Mouse (Mus musculus): ENCODE data around the gene Gm45799. TPM values are rescaled to one million over a fixed set of nuclear protein-coding genes. Genes with fewer than 3 reads are reported as not detected.

The Gm45799 gene
- polyA plus RNA-seq, 1 experiment from 2014 or later: 32.2 TPM

- H3K27me3 ChIP-seq (ENCODE audit: control insufficient read depth, insufficient read depth, low read length): no peaks in the 10 kb centered on the region
- H3K27ac ChIP-seq (replicated peaks; ENCODE audit: low read depth, low read length): no peak overlapping the region
- peak; percentile 24 for DNase-seq
- no peak overlapping the region for H3K4me3 ChIP-seq (replicated peaks; ENCODE audit: low read depth, low read length)
- H3K4me1 ChIP-seq (ENCODE audit: control insufficient read depth, insufficient read depth, low read length): no peaks in the 10 kb centered on the region
- no peaks in the 10 kb centered on the region for H3K9me3 ChIP-seq (ENCODE audit: control insufficient read depth, low read length)
- ATAC-seq (ENCODE audit: low FRiP score, low TSS enrichment): no peak
- H3K9ac ChIP-seq (replicated peaks; ENCODE audit: low read length): no peak overlapping the region; the same call in 1 of the 2 replicates
- H3K36me3 ChIP-seq (ENCODE audit: control insufficient read depth, insufficient read depth, low read length): no peaks in the 10 kb centered on the region
- WGBS: 10% methylated on average over 13 of the region's 13 CpGs
- peak overlapping the region; percentile 35 for H3K4me2 ChIP-seq (ENCODE audit: low read length)
Measured at GRCm38 (mm10) chr7:105685541-105686197, 45.3 kb downstream of the Gm45799 start.

- Histone ChIP-seq H3K9me3 (ENCODE audit: control insufficient read depth, low read length) (no peaks in the 10 kb centered on the region), H3K4me1 (ENCODE audit: control insufficient read depth, insufficient read depth, low read length) (no peaks in the 10 kb centered on the region), H3K36me3 (ENCODE audit: control insufficient read depth, insufficient read depth, low read length) (no peaks in the 10 kb centered on the region), H3K9ac (replicated peaks; ENCODE audit: low read length) (no peak overlapping the region), H3K27ac (replicated peaks; ENCODE audit: low read depth, low read length) (no peak overlapping the region), H3K27me3 (ENCODE audit: control insufficient read depth, insufficient read depth, low read length) (no peaks in the 10 kb centered on the region), H3K4me3 (replicated peaks; ENCODE audit: low read depth, low read length) (no peak overlapping the region), H3K4me2 (ENCODE audit: low read length) (no peak overlapping the region)
- ATAC-seq (ENCODE audit: low FRiP score, low TSS enrichment) (no peak), DNase-seq (no peak)
- WGBS: 55% methylated on average over 1 of the region's 1 CpGs
Measured at GRCm38 (mm10) chr7:105690875-105691274, 50.5 kb downstream of the Gm45799 start.

GRCm38 (mm10) chr7:105703184-105703583 lies 62.8 kb downstream of the Gm45799 start:
- WGBS: 86% methylated on average over 16 of the region's 16 CpGs
- H3K27me3 ChIP-seq (ENCODE audit: control insufficient read depth, insufficient read depth, low read length): no peaks in the 10 kb centered on the region

GRCm38 (mm10) chr7:105703816-105704215 lies 63.5 kb downstream of the Gm45799 start:
- H3K4me2 ChIP-seq (ENCODE audit: low read length): no peak overlapping the region
- no peak for ATAC-seq (ENCODE audit: low FRiP score, low TSS enrichment)
- WGBS: 91% methylated on average over 4 of the region's 4 CpGs

More at GRCm38 (mm10) chr7:105703184-105703583, 62.8 kb downstream of the Gm45799 start:
- H3K36me3 ChIP-seq (ENCODE audit: control insufficient read depth, insufficient read depth, low read length): no peaks in the 10 kb centered on the region
- no peaks in the 10 kb centered on the region for H3K4me1 ChIP-seq (ENCODE audit: control insufficient read depth, insufficient read depth, low read length)
- H3K27ac ChIP-seq (replicated peaks; ENCODE audit: low read depth, low read length): no peak overlapping the region
- DNase-seq (no peak), ATAC-seq (ENCODE audit: low FRiP score, low TSS enrichment) (no peak)
- H3K9ac ChIP-seq (replicated peaks; ENCODE audit: low read length): no peak overlapping the region
- no peaks in the 10 kb centered on the region for H3K9me3 ChIP-seq (ENCODE audit: control insufficient read depth, low read length)
- H3K4me3 ChIP-seq (replicated peaks; ENCODE audit: low read depth, low read length): no peak overlapping the region
- H3K4me2 ChIP-seq (ENCODE audit: low read length): no peak overlapping the region

GRCm38 (mm10) chr7:105708733-105709132 lies 68.4 kb downstream of the Gm45799 start:
- no peak overlapping the region for H3K27ac ChIP-seq (replicated peaks; ENCODE audit: low read depth, low read length)
- no peak overlapping the region for H3K9ac ChIP-seq (replicated peaks; ENCODE audit: low read length)
- WGBS: 94% methylated on average over 5 of the region's 5 CpGs
- no peak overlapping the region for H3K4me2 ChIP-seq (ENCODE audit: low read length)
- no peak overlapping the region for H3K4me3 ChIP-seq (replicated peaks; ENCODE audit: low read depth, low read length)
- ATAC-seq (ENCODE audit: low FRiP score, low TSS enrichment) (no peak), DNase-seq (no peak)
- H3K4me1 ChIP-seq (ENCODE audit: control insufficient read depth, insufficient read depth, low read length): no peaks in the 10 kb centered on the region
- no peaks in the 10 kb centered on the region for H3K9me3 ChIP-seq (ENCODE audit: control insufficient read depth, low read length)
- no peaks in the 10 kb centered on the region for H3K36me3 ChIP-seq (ENCODE audit: control insufficient read depth, insufficient read depth, low read length)
- H3K27me3 ChIP-seq (ENCODE audit: control insufficient read depth, insufficient read depth, low read length): no peaks in the 10 kb centered on the region

More at GRCm38 (mm10) chr7:105703816-105704215, 63.5 kb downstream of the Gm45799 start:
- Histone ChIP-seq H3K4me3 (replicated peaks; ENCODE audit: low read depth, low read length) (no peak overlapping the region), H3K4me1 (ENCODE audit: control insufficient read depth, insufficient read depth, low read length) (no peaks in the 10 kb centered on the region), H3K9me3 (ENCODE audit: control insufficient read depth, low read length) (no peaks in the 10 kb centered on the region), H3K27ac (replicated peaks; ENCODE audit: low read depth, low read length) (no peak overlapping the region), H3K27me3 (ENCODE audit: control insufficient read depth, insufficient read depth, low read length) (no peaks in the 10 kb centered on the region), H3K9ac (replicated peaks; ENCODE audit: low read length) (no peak overlapping the region), H3K36me3 (ENCODE audit: control insufficient read depth, insufficient read depth, low read length) (no peaks in the 10 kb centered on the region)
- DNase-seq: no peak

- ATAC-seq (ENCODE audit: low FRiP score, low TSS enrichment) (no peak), DNase-seq (no peak)
- Histone ChIP-seq H3K4me2 (ENCODE audit: low read length) (no peak overlapping the region), H3K36me3 (ENCODE audit: control insufficient read depth, insufficient read depth, low read length) (no peaks in the 10 kb centered on the region), H3K4me1 (ENCODE audit: control insufficient read depth, insufficient read depth, low read length) (no peaks in the 10 kb centered on the region), H3K27ac (replicated peaks; ENCODE audit: low read depth, low read length) (no peak overlapping the region), H3K27me3 (ENCODE audit: control insufficient read depth, insufficient read depth, low read length) (no peaks in the 10 kb centered on the region), H3K4me3 (replicated peaks; ENCODE audit: low read depth, low read length) (no peak overlapping the region), H3K9me3 (ENCODE audit: control insufficient read depth, low read length) (no peaks in the 10 kb centered on the region), H3K9ac (replicated peaks; ENCODE audit: low read length) (no peak overlapping the region)
- 59% methylated on average over 3 of the region's 3 CpGs for WGBS
Measured at GRCm38 (mm10) chr7:105715366-105715765, 75.0 kb downstream of the Gm45799 start.

GRCm38 (mm10) chr7:105721916-105722315 lies 81.6 kb downstream of the Gm45799 start:
- H3K4me2 ChIP-seq (ENCODE audit: low read length): no peak overlapping the region
- 74% methylated on average over 2 of the region's 2 CpGs for WGBS
- no peaks in the 10 kb centered on the region for H3K27me3 ChIP-seq (ENCODE audit: control insufficient read depth, insufficient read depth, low read length)
- no peak overlapping the region for H3K27ac ChIP-seq (replicated peaks; ENCODE audit: low read depth, low read length)
- H3K9me3 ChIP-seq (ENCODE audit: control insufficient read depth, low read length): no peaks in the 10 kb centered on the region
- H3K36me3 ChIP-seq (ENCODE audit: control insufficient read depth, insufficient read depth, low read length): no peaks in the 10 kb centered on the region
- no peak overlapping the region for H3K4me3 ChIP-seq (replicated peaks; ENCODE audit: low read depth, low read length)
- no peak for DNase-seq
- no peaks in the 10 kb centered on the region for H3K4me1 ChIP-seq (ENCODE audit: control insufficient read depth, insufficient read depth, low read length)
- no peak overlapping the region for H3K9ac ChIP-seq (replicated peaks; ENCODE audit: low read length)
- ATAC-seq (ENCODE audit: low FRiP score, low TSS enrichment): no peak

- H3K36me3 ChIP-seq (ENCODE audit: control insufficient read depth, insufficient read depth, low read length): peaks cover 8% of the 10 kb centered on the region
- no peaks in the 10 kb centered on the region for H3K27me3 ChIP-seq (ENCODE audit: control insufficient read depth, insufficient read depth, low read length)
- WGBS: 78% methylated on average over 4 of the region's 4 CpGs
- H3K4me1 ChIP-seq (ENCODE audit: control insufficient read depth, insufficient read depth, low read length): no peaks in the 10 kb centered on the region
- H3K4me2 ChIP-seq (ENCODE audit: low read length): no peak overlapping the region
- H3K27ac ChIP-seq (replicated peaks; ENCODE audit: low read depth, low read length): no peak overlapping the region
- no peak overlapping the region for H3K4me3 ChIP-seq (replicated peaks; ENCODE audit: low read depth, low read length)
- DNase-seq: peak; percentile 87
- no peaks in the 10 kb centered on the region for H3K9me3 ChIP-seq (ENCODE audit: control insufficient read depth, low read length)
- no peak overlapping the region for H3K9ac ChIP-seq (replicated peaks; ENCODE audit: low read length)
- peak; percentile 74; the same call in 1 of the 2 replicates for ATAC-seq (ENCODE audit: low FRiP score, low TSS enrichment)
Measured at GRCm38 (mm10) chr7:105726144-105726979, 86.0 kb downstream of the Gm45799 start.

GRCm38 (mm10) chr7:105726980-105727325 lies 86.6 kb downstream of the Gm45799 start:
- DNase-seq (no peak), ATAC-seq (ENCODE audit: low FRiP score, low TSS enrichment) (no peak)
- 97% methylated on average over 4 of the region's 4 CpGs for WGBS
- Histone ChIP-seq H3K9ac (replicated peaks; ENCODE audit: low read length) (no peak overlapping the region), H3K9me3 (ENCODE audit: control insufficient read depth, low read length) (no peaks in the 10 kb centered on the region), H3K27me3 (ENCODE audit: control insufficient read depth, insufficient read depth, low read length) (no peaks in the 10 kb centered on the region), H3K36me3 (ENCODE audit: control insufficient read depth, insufficient read depth, low read length) (peaks cover 12% of the 10 kb centered on the region), H3K4me3 (replicated peaks; ENCODE audit: low read depth, low read length) (no peak overlapping the region), H3K4me2 (ENCODE audit: low read length) (no peak overlapping the region), H3K27ac (replicated peaks; ENCODE audit: low read depth, low read length) (no peak overlapping the region), H3K4me1 (ENCODE audit: control insufficient read depth, insufficient read depth, low read length) (no peaks in the 10 kb centered on the region)
